Mouse (Mus musculus) gastrocnemius, postnatal 4 days (tissue): Measurements from ENCODE around the gene Lmx1b. TPM values are rescaled to one million over a fixed set of nuclear protein-coding genes. Genes with fewer than 3 reads are reported as not detected.

ENCODE experiments used
- DNase-seq, 2 experiments: peaks; one replicate each; pipeline ENCODE4 v3.0.0; 2021 to 2022; ENCODE audit warnings: low spot score in 2 of 2, mixed read lengths in 2 of 2
- long read RNA-seq, 2 experiments: library from polyadenylated mRNA; stranded (forward); transcript quantifications; one replicate each; pipeline ENCODE4 v2.0.0; 2021
- total RNA-seq, 2 experiments: library from RNA; stranded (reverse); gene quantifications; 2 replicates each; pipeline ENCODE4 v1.2.3; 2021

Lmx1b gene
- 1 to 10 TPM in 1 of 2 experiments, under 1 TPM in 1; 0.98 to 1.3 TPM for total RNA-seq
- long read RNA-seq, experiment 1, result 0 reads
- long read RNA-seq, experiment 2, partial matches to known transcripts, result 0 of 1 reads
- long read RNA-seq, experiment 2, other reads (novel, unspliced or antisense), result 1 of 1 reads

DNA sequence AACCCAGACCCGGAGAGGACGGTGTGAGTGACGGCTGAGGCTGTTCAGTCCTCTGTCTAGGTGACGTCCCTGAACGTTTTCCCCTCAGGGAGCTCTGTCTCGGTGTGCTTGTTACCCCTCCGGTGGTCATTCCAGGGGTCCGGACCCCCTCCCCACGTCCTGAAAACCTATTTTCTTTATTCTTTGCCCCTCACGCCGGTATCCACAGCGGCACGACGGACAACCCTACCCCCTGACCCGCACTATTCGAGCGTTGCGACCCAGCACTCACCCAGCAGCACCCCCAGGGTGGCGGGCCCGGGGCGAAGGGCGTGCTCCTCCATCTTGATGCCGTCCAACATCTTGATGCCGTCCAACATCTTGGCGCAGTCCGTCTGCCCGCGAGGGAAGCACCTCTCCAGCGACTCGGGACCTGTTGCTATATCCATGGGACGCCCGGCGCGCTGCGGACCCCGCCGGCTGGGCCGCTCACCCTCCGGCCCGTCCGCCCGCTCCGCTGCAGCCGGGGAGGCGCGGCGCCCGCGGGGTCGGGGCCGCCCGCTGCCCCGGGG lies at the start of gene Lmx1b:
TSS of gene Lmx1b (minus strand) at position 341 of the 551 bp plus-strand sequence.
- no peak for DNase-seq

DNA sequence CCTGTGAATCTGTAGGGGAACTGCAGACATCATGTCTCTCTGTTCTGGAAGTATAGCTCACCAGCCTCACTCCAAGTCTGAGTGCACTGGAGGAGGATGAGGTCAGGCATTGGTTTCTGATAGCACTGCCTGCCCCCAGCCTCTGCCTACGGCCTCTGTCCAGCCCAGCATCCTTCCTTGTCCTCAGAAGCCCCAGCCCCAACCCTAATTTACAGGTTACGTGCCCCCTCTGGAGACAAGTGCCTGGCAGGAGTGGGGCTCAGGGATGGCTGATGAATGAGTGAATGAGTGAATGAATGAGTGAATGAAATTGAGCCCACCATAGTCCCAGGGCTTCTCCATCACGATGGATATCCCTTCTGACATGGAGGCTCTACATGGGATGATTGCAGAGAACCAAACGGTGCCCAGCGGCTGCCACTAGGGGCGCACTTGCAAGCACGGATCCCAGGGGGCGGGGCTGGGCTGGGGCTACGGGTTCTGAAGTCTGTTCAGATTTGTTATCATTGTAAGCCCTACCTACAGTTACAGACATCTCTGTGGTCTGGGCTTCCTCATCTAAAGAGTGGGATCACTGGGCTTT lies 49.7 kb upstream of the Lmx1b start:
- peak; percentile 42 to 49 for DNase-seq

DNA sequence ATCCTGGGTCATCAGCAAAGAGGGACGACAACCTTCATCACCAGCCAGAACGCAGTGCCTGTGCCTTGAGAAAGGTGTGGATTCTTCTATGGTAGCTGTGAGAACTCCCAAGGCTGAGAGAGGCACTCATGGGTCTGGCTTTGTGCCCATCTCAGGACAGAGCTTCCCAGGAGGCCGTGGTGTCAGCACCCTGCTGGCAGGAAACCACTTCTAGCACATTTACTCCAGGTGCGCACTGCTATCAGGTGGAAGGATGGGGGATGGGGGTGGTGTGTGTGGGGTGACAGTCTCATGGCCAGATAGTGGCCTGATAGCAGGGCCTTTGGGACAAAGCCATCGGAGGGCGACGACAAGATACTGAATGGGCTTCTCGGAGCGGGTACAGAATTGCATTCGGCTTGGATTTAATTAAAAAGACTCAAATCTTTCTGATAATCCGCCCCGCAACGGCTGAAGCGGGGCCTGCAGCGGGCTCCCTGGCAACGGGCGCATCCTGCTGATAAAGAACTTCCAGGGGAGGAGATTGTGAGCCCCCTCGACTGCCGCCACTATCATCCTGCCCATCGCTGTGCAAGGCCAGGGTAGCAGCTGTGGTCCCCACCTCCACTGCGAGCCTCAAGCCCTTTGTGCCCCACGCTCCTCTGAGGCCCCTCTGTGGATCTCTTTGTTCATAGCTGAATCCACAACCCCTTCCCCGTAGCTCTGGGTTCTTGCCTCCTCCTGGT lies 49.0 kb upstream of the Lmx1b start:
- no peak for DNase-seq

DNA sequence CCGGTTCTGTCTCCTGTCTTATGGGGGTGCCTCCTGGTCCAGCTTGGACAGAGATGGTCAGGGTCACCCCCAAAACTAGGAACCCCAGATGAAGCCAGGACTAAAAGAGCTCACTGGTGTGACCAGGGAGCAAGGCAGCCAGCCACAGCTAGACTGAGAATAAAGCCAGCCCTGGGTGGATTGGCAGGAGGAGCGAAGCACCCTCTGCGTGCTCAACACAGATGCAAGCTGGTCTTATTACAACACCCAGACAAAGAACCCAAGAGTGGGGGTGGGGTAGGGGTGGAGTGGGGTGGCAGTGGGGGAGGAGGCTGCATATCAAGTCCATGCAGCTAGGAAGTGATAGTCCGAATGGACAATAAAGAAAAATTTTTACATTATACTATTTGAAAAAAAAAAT lies 43.3 kb upstream of the Lmx1b start:
- no peak for DNase-seq

DNA sequence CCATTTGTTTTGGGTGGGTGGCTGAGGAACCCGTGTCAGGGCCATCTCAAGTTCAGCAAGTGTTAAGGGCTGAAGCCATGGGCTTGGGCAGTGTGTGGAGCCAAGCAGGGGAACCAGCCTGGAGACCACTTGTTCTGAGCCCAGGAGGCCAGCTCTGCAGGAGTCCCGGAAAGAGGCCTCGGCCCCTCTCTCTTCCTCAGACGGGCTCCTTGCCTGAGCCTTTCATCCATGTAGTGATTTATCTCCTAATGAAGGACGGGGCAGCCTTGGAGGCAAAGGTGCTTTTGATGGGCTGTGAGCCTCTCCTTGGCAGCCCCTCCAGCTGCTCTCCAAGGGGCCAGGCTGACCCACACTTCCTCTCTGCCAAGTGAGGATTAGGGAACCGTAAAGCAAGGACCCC lies 42.8 kb upstream of the Lmx1b start:
- no peak for DNase-seq

DNA sequence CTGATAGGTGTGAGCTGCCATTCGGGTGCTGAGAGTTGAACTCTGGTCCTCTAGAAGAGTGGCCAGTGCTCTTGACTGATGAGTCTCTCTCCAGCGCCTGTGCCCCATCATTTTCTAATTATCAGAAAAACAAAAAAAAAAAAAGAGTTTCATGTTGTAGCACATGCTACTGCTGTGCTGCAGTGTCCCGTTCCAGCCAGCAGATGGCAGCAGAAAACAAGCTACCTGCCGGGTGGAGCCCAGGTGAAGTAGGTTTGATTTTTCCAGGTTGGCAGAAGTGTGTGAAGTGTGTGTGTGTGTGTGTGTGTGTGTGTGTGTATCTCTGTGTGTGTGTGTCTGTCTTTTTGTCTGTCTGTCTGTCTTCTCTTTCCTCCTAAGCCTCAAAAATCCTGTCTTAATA lies 41.9 kb upstream of the Lmx1b start:
- DNase-seq, result peak; percentile 48 to 51

DNA sequence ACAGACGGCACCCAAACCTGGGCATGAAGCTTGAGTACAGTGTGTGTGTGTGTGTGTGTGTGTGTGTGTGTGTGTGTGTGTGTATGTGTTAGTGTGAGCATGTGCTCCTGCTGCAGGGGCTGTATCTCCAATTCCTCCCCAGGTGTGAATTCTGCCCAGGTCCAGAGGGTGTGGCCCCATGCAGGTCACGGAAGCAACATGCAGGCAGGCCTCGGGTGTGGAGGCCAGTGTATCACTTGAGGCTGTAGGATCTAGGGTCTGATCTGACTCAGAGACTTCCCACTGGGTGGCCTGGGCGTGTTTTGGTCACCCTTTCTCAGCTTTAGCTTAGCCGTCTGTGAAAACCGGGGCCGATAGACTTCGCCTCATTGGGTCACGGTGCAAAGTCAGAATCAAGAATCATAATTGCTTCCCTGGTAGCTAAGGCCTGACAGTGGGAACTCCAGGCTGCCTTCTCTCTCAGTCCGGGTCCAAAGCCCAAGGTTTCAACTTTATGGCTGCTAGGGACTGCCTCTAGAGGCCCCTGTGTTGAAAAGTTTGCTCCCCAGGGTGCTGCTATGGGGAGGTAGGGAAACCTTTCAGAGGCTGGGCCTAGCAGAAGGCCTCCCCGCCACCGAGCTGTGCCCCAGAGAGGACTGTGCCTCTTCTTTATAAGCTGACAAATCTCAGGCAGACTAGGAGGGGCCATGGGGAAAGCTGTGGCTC lies 38.8 kb upstream of the Lmx1b start:
- DNase-seq, result no peak

DNA sequence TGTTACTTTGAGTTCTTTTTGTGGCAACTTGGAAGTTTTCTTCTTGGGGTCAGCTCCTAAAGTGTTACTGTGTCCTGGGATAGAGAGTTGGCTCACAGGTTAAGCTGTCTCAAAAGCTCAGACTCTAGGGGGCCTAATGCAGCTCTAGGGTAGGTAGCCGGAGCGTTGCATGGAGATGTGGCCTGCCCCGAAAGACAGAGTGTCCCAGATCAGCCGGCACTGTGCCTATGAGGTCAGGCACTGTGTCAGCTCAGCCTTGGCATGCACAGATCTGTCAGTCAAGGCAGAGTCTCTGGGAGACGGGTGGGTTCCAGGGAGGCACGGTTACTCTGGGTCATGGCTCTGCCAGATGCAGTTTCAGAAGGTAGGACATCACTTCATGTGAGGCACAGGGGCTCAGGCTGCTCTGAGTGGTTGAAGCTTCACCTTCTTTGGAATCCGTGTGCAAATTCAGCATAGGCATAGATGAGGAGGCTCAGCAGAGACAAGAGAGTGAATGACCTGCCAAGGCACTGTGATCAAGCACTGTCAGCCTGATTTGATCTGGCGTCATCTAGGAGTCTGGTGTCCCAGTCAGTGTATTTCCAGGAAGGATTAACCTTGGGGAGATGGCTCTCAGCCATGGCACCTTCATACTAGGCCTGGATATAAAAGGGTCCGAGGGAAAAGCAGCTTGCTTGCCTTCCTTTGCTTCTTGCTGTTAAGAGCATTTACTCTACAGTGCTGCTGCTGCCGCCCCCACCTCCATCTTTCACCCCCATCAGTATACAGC lies 32.6 kb upstream of the Lmx1b start:
- no peak for DNase-seq

DNA sequence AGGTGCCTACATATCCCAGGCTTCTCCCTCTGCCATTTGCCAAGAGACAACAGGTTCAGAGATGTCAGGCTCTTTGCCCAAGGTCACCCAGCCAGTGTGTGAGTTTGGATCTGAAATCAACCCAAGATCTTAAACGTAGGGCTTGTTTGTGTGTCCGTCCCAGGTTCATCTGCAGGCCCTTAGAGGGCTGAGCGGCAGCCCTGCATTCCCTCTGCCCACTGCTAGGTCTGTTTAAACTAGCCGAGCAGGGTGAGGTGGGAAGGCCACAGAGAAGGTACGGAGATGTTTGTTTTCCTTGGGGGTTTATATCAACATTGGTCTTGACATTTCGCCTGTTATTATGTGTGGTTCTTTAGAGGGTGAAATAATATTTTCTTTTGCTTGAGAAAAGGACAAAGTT lies 28.4 kb upstream of the Lmx1b start:
- no peak for DNase-seq

DNA sequence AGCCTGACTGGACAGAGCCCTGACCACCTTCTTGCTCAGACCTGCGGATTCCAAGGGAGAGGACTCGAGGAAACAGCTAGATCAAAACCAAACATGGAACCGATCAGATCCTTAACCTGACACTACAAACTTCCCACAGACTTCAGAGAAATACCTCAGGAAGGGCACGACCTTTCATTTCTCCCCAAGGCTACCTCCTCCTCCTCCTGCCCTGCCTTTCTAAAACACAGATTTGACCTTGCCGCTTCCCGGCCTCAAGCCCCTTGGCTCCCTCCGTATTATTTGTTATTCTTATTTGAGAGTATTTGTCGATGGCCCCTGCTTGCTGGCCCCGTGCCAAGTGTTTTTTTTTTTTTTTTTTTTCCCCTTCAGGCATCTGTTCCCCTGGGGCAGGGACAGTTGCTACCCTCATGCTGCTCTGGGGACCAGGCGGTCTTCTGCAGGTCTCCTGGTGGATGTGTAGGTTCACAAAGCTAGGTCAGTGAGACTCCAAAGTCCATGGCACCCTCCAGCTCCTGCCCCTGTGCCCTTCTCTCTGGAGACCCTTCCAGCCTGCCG lies 26.2 kb upstream of the Lmx1b start:
- DNase-seq, result no peak

DNA sequence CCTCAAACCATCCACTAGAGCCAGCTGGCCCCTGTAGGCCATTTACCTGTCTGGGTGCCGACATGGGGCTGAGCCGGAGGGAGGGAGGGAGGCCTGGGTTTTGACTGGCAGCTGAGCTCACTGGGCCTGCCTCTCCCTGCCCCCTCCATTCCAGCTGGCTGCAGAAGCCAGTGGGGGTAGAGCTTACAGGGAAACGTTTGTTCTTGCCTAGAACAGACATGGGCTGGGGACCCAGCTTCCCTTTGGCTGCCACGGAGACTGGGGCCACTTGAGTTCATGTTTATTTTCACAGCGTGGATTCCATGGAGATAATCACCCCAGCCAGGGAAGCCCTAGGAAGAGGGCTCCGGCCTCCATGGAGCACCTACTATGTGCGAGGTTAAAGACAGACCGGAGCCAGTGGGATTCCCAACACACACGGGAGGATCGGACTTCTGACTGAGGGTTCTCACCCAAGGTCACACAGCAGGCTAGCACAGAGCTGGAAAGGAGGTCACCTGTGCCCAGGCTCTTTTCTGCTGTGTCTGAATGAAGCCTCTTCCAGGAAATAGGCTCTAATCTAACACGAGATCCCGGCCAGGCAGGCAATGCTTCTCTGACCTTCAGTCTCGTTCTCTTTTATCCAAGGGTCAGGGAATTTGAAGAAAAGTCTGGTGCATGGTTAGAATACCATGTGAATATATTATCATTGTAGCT lies 25.2 kb upstream of the Lmx1b start:
- DNase-seq, result no peak

DNA sequence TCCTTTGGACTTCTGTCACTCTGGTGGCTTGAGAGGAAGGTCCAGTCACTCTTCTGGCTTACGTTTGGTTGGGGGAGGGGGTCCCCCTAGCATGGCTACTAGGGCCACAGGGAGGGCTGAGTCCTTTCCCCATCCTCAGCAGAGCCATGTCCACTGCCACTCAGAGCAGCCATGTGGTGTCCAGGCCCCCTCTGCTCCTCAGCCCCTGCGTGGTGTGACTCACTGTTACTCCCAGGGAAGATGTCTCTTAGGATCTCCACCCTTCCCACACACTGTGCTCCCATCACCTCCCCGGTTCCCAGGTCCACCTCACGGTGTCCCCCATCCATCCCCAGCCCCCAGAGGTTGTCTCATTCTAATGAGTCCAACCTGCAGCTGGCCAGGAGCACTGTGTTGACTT lies 24.4 kb upstream of the Lmx1b start:
- DNase-seq, result no peak

DNA sequence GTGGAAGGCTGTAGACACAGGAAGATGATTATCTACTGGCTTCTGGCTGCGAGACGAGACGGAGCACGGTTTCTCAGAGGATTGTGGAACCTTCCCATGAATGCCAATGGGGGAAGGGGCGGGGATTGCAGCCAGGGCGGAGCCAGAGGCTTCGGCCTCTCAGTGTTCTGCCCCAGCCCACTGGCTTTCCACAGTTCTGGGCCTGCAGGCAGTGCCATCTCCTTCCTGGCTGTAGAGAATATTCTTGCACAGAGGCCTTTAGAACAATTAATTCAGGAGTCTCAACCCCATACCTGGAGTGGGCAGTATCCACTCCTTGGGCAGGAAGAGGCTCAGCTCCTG lies 18.9 kb upstream of the Lmx1b start:
- no peak for DNase-seq

DNA sequence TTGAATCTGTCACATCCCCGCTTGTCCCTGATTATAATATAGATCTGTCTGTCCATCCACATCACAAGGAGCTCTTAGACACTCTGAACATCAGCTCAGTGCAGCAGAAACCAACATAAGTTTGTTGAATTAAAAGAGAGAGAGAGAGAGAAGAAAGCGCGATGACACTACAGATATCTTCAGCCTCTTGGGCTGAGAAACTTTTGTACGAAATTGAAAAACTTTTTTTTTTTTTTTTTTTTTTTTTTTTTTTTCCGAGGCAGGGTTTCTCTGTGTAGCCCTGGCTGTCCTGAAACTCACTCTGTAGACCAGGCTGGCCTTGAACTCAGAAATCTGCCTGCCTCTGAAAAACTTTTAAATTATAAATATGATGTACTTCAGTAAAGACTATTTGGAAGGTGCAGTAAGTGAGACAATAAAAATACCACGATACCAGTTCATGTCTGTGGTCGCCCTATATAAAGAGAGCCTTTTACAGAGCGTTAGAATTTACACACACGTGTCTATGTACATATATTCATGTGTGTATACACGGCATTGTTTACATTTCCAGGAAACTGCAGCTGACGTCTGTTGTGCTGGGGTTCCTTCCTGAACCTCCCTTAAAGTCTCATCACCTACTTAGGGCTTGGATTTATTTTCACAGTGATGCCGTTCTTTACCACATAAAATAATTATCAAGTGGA lies 18.4 kb upstream of the Lmx1b start:
- no peak for DNase-seq

DNA sequence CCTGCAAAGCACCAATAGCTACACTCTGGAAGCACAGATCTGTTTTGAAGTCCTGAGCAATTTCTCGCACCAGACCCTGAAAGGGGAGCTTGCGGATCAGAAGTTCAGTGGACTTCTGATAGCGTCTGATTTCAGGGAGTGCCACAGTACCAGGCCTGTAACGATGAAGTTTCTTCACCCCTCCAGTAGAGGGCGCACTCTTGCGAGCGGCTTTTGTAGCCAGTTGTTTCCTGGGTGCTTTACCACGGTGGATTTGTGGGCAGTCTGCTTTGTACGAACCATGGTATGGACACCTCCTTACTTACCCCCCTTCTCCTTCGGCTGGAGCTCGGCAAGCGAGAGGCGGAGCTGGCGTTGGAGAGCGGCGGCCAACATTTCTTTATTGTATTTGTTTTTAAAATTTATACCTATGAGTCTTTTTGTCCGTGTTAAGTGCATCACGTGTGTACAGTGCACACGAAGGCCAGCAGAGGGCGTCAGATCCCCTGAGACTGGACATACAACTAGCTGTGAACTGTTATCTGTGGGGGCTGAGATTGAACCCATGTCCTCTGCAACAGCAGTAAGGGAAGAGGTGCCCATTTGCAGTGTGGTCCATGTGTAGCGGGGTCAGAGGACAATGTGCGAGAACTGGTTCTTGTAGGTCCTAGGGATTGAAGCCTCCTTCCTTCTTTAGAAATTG lies 12.3 kb upstream of the Lmx1b start:
- DNase-seq, result no peak

DNA sequence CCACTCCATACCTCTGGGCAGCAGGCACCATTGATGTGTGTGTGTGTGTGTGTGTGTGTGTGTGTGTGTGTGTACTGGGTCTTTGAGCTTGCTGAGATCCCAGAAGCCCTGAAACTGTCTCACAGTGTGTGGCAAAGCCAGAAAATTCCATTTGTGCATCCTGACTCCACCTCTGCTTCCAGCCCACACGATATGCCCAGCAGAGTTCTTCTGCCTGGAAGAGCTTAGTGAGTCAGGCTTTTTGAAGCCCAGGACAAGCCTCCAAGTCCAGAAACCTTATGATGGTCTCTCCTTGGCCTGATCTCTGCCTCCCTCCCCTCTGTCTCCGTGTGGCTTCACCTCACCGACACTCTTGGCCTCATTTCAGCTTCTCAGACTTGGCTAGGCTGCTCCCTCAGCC lies 9.1 kb upstream of the Lmx1b start:
- no peak for DNase-seq

DNA sequence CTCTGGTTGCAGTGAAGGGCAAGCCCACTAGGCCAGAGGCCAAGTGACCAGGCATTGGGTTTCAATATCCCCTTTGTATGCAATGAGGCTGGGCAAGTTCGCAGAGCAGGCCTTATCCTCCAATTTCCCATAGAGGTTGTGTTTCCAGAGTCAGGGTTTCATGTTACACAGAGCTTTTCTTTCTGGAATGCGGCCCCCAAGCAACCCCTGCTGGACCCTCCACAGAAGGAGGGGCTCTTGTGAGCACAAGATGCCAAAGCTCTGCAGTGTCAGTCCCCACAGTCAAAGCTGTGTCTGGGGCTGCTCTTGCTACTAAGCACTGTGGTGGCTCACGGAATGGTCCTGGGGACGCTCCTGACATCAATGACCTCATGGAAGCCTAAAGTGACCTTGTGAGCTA lies 8.6 kb upstream of the Lmx1b start:
- no peak for DNase-seq

DNA sequence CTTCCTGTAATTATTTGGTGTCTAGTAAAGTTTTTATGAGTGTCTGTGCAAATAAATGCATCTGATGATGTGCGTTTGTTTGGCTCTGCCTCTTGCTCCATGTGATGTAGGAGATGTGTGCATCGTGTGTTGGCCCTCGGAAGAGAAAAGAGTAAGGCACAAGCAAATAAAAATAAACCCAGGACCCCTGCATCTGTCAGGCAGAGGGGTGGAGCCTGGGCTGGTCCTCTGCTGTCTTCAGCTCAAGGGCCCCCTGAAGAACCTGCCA lies 5.9 kb upstream of the Lmx1b start:
- DNase-seq, result no peak

DNA sequence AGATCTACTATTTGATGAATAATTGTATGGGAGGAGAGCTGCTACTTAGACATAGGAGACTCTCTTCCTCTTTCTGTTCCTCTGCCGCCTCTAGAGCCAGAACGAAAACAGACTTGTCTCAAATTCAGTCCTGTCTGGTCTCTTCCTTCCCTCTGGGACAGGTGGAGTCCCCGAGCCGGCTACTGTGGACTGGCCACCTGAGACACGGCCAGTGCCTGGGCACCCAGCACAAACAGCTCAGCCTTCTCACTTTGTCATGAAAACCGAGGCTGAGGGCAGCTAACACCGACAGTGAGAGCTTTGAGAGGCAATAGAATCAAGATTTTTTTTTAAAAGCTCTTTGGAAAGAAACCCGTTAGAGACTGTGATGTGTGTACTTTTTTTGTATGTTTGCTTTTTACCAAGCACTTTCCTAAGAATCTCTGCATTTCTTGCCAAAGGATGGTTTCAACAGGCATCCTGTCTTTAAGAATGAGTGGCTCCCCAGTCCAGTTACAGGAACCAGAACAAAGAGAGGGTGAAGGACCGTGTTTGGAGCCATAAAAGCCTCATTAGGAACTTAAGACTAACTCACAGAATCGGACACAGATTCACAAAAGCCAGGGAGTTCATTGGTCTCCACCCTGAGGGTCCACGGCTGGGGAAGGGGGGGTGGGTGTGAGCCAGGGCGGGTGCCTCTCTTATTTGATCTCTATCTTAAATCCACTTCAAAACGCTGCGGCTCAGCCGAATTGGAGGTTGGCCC lies 5.4 kb upstream of the Lmx1b start:
- no peak for DNase-seq
